Mouse (Mus musculus) spleen, postnatal 14 days (tissue): Measurements from ENCODE around the gene Dnase2a.

Experiments
- DNase-seq, 2 experiments: peaks; one replicate each; pipeline ENCODE4 v3.0.0; 2021 to 2022; ENCODE audit warnings: low spot score in 2 of 2

Dnase2a gene

DNA sequence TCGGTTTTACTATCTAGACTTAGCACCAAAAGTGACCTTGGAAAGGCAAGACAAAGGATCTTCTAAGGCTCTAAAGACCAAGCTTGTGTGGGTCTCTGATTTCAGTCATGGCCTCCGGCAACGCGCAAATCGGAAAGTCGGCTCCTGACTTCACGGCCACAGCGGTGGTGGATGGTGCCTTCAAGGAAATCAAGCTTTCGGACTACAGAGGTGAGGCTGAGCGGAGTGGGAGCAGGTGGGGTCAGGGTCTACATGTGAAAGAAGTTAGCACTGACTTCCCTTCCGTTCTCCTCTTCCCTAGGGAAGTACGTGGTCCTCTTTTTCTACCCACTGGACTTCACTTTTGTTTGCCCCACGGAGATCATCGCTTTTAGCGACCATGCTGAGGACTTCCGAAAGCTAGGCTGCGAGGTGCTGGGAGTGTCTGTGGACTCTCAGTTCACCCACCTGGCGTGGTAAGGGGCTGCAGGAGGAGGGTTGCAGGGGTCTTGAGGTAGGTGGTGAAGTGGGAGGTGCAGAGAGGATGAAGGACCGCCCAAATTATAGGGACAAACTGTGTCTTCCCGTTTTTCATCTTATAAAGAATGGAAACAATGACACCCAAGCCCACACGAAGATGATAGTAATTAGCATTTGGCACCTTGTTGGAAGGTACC lies 61.9 kb downstream of the Dnase2a start:
- no peak for DNase-seq

- DNase-seq, result peak; percentile 62 to 65
Observed at GRCm38 (mm10) chr8:84970913-84971312, 62.6 kb downstream of the Dnase2a start.
